Mouse (Mus musculus): Measurements from ENCODE around the gene Fam19a5. TPM values are rescaled to one million over a fixed set of nuclear protein-coding genes. Genes with fewer than 3 reads are reported as not detected.

Gene Fam19a5
- total RNA-seq, 2 experiments from 2014 or later, result 114 to 115 TPM

DNA sequence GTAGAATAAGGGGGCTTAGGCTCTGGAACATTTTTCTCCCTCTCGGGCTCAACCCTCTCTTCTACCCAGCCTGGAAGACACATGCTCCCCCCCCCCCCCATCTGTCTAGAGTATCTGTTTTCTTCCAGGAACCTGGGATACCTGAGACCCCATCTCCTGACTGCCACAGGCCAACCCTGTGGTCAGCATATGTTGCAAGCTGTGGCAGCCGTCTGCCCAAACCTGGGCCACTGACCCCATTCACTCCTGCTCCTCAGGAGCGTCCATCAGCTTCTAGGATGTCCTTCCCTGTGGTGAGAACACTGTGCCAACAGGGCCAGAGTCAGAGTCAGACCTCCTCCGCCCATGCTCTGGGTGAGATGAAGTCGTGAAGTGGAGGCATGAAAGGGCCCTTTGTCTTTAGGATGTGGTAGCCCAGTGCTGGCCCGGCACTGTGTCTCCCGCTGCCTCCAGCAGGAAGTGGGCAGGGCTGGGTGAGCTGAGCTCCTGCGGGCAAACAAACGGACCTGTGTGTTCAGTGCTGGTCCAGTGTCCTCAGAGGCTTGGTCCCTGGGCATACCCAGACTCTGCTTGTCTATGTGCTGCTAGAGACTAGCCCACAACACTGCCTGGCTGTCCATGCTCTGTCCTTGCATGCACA lies 171.1 kb downstream of the Fam19a5 start:
- no peak for DNase-seq (ENCODE audit: low spot score in 2 of 2)

DNA sequence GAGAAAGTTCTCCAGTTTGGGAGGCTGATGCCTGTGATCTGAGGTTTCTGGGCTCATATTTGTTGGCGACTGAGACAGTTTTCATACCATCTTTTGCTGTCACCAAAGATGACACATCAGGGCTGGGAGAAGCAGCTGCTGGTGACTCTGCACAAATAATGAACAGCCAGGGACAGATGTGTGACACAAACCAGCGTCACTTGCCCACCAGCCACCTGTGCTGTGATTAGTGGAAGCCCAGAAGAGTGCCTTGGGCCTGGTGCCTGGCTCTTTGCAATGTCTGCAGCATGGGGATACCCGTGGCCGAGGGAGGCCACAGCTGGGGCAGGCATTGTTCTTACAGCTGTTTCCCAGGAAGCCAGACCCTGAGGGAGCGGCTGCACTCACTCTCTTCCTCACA lies 173.0 kb downstream of the Fam19a5 start:
- no peak for DNase-seq (ENCODE audit: low spot score in 2 of 2)

DNA sequence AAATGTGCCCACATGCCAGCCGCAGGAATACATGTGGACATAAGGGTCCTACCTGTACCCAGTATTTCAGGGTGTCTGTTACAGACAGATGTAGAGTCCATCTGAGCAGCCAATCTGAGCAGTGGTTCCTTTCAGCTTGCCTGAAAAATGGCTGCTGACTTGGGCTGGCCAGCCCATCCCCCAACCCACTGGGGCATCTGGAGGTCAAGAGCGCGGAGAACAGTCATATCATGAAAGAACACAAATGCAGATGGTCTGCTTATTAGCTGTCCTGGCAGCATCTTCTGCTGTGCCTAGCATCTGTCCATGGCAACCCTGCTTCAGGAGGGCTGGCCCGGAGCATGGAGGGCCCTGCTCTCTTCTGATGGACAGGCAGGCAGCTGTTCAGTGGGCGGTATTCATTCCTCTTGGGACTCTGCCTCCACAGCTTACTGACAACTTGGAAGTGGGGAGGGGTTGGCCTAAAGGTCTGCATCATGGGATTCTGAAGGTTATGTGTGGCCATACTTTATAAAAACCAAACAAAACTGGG lies 179.4 kb downstream of the Fam19a5 start:
- DNase-seq (ENCODE audit: low spot score in 2 of 2), result no peak

DNA sequence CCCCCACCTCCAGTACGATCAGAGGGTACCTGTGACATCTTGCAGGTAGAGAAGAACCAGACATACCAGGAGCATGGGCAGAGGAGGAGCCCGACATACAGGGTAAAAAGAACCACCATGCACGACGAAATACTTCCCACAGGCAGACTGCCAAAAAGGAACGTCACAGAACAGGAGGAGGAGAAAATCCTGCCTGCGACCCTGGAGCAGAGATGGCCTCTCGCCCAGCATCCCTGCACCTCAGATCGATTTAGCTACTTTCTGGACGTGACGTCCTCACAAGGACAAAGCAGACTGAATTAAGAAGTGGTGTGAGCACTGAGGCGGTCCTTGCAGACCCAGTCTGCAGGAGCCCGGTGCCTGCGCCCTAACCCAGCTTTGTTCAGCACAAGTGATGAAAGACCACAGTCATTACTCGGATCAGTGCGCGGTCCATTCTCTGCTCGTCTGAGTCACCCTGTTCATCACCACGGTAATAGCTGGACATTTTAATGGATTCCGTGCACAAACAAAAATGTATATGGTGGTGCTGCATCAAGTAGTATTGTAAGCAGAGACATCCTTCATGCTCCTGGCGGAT lies 182.6 kb downstream of the Fam19a5 start:
- DNase-seq (ENCODE audit: low spot score in 2 of 2), result no peak

DNA sequence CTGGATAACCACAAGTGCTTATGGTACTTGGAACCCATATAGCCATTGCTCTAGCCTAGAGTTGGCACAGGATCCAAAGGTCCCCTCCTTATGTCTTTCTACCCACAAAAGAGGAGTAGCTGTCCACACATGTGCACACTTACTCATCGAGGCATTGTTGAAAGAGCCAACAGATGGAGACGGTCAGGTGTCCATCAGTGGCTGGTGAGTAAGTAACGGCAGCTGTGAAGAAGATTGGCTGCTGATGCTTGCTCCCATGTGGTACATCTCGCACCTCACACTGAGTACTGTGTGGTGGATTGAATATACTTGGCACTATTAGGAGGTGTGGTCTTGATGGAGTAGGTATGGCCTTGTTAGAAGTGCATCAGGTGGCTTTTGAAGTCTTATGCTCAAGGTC lies 192.2 kb downstream of the Fam19a5 start:
- no peak for DNase-seq (ENCODE audit: low spot score in 2 of 2)

DNA sequence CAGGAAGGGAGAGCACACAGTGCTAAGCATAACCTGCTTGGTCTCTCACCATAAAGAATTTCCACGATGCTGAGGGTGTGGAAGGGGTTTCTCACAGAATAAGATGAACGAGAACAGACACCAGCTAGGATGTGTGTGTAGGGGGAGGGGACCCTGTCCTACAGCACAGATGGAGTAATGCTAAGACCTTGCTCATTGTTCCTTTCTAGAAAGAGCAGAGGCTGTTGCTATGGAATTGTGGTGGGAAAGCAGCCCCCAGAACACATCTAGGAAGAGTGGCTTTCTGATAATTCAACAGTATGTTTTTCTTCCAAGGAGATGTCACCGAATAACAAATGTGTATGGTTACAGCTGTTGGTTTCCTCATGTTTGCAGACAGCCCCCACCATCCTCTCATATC lies 211.4 kb downstream of the Fam19a5 start:
- no peak for DNase-seq (ENCODE audit: low spot score in 2 of 2)

DNA sequence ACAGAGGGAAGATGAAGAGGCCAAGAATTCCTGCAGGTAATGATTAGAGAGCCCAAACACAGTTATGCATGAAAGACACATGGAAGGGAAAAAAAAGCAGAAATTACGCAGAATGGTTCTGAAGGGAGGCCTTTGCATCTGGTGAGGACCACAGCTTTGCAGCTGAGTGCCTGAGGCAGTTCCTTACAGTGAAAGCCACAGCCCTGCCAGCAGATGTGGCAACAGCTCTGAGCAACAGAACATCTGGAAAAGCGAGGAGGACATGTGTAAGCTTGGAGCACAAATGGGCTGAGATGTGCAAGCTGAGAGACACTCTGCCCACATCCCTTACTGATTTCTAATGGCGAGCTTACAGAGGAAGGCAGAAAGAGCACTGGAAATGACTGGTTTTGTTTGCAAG lies 221.8 kb downstream of the Fam19a5 start:
- DNase-seq (ENCODE audit: low spot score in 2 of 2), result no peak

DNA sequence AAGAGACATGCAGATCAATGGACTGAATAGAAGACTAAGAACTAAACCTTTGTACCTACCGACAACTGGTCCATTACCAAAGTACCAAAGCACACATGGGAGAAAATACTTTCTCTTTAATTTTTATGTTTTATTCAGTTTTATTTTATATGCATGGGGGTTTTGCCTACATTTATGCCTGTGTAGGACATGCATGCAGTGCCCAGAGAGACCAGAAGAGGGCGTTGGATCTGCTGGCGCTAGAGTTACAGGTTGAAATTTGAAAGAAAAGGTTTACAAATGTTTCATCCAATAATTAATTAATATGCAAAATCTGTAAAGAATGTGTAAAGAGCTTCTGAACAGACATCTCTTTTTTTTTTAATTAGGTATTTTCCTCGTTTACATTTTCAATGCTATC lies 229.9 kb downstream of the Fam19a5 start:
- no peak for DNase-seq (ENCODE audit: low spot score in 2 of 2)

DNA sequence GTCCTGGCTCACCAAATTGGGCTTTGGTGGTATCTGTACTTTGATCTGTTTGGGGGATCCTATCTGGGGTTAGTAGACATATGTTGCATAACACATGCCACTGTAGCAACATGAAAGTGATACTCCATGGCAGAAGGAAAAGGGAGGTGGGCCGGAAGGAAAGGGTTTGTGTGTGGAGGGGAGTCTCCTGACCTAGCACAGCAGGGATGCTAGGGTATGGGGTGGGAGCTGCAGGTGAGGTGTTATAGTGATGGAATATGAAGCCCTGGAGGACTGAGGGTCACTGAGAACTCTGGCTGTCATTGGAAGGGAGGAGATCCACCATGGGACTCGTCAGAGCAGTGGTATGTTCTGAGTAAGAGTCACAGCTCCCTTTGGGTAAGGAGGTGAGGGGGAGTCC lies 239.2 kb downstream of the Fam19a5 start:
- no peak for DNase-seq (ENCODE audit: low spot score in 2 of 2)

DNA sequence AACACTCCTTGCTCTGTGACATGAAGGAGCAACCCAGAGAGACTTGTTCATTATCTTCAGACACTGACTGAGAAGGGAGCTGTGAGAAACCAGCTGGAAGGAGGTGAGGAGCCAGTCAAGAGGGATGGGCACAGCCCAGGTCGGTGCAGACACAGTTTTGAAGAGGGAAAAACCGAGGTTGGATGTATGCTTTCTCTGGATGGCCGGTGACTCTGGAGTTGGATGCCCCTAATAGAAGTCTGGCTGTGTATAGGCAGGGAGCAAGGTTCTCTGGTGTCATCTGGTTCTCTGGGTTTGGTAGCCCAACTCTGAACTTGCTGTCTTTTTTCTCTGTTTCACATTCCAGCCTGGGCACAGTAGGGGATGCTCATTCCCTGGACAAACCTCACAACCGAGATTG lies 245.6 kb downstream of the Fam19a5 start:
- DNase-seq (ENCODE audit: low spot score in 2 of 2), result no peak

DNA sequence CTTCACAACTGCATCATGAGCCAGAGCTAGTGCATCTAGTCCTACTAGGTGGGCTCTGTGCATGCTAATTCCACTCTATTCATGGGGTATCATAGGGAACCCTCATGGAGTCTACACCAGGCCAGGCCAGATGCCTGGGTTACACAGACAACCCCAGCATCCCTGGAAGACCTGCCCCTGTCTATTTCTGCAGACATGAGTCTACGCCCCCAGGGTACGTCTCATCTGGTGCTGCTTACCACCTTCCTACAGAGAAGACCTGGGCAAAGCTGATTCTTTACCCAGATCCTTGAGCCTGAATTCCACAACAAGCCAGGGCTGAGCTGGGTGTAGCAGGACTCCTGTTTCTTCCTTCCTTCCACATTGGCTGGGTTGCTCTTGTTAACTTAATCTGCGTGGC lies 249.6 kb downstream of the Fam19a5 start:
- no peak for DNase-seq (ENCODE audit: low spot score in 2 of 2)

DNA sequence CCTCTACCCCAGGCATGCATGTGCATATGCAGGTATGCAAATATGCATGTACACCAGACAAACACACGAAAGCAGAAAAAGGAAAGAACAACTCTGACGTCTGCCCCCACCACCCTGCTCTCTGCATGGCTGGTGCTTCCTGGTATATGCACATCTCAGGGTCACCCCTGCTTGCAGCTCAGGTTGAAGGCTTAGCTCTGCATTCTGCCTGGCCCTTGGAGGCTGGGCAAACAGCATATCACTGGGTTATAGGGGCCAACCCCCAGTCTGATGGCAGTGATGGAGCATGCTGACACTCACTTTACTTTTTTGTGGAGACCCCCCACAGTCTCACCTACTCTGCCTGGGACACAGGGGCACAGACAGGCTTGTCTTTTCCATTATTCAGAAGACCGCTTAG lies 252.5 kb downstream of the Fam19a5 start:
- no peak for DNase-seq (ENCODE audit: low spot score in 2 of 2)

Small RNA genes lying within 50 kb of the gene (microRNA-seq; reads per million reads assigned to microRNA genes)
- 0 reads per million in 2 experiments for gene Mir6393
